Mouse (Mus musculus): ENCODE data around the gene Elk3.
A peak's percentile ranks its signal among the peaks of the same experiment; 100 is the strongest.

The Elk3 gene

GRCm38 (mm10) chr10:93291843-93292242 is 19.1 kb downstream of the Elk3 start:
- DNase-seq: peak; percentile 95

- DNase-seq: peak; percentile 78
Observed at GRCm38 (mm10) chr10:93291352-93291751, 19.6 kb downstream of the Elk3 start.

- no peak for DNase-seq
Observed at GRCm38 (mm10) chr10:93289404-93289803, 21.5 kb downstream of the Elk3 start.

- peak; percentile 71 for DNase-seq
Observed at GRCm38 (mm10) chr10:93288336-93288735, 22.6 kb downstream of the Elk3 start.

GRCm38 (mm10) chr10:93287551-93288145 is 23.3 kb downstream of the Elk3 start:
- no peak for DNase-seq

- DNase-seq: no peak
Observed at GRCm38 (mm10) chr10:93285489-93285888, 25.4 kb downstream of the Elk3 start.

GRCm38 (mm10) chr10:93283258-93283657 is 27.7 kb downstream of the Elk3 start:
- no peak for DNase-seq

- DNase-seq: peak; percentile 85
Observed at GRCm38 (mm10) chr10:93282526-93282964, 28.4 kb downstream of the Elk3 start.

- no peak for DNase-seq
Observed at GRCm38 (mm10) chr10:93281092-93281491, 29.8 kb downstream of the Elk3 start.

- no peak for DNase-seq
Observed at GRCm38 (mm10) chr10:93280586-93280985, 30.3 kb downstream of the Elk3 start.

- no peak for DNase-seq
Observed at GRCm38 (mm10) chr10:93279062-93279461, 31.9 kb downstream of the Elk3 start.

GRCm38 (mm10) chr10:93278361-93278760 is 32.6 kb downstream of the Elk3 start:
- DNase-seq: no peak

GRCm38 (mm10) chr10:93276857-93277256 is 34.1 kb downstream of the Elk3 start:
- no peak for DNase-seq

- peak; percentile 85 for DNase-seq
Observed at GRCm38 (mm10) chr10:93276349-93276763, 34.6 kb downstream of the Elk3 start.

- no peak for DNase-seq
Observed at GRCm38 (mm10) chr10:93275212-93276136, 35.5 kb downstream of the Elk3 start.

- DNase-seq: no peak
Observed at GRCm38 (mm10) chr10:93274277-93274696, 36.6 kb downstream of the Elk3 start.

- peak; percentile 68 for DNase-seq
Observed at GRCm38 (mm10) chr10:93272986-93273982, 37.7 kb downstream of the Elk3 start.

GRCm38 (mm10) chr10:93271831-93272230 is 39.1 kb downstream of the Elk3 start:
- no peak for DNase-seq

GRCm38 (mm10) chr10:93270889-93271460 is 40.0 kb downstream of the Elk3 start:
- DNase-seq: no peak

GRCm38 (mm10) chr10:93269744-93270143 is 41.2 kb downstream of the Elk3 start:
- DNase-seq: no peak

GRCm38 (mm10) chr10:93268339-93268738 is 42.6 kb downstream of the Elk3 start:
- no peak for DNase-seq

GRCm38 (mm10) chr10:93267509-93267908 is 43.4 kb downstream of the Elk3 start:
- DNase-seq: no peak
